Mouse (Mus musculus): ENCODE data around the gene St6galnac3. TPM values are rescaled to one million over a fixed set of nuclear protein-coding genes. Genes with fewer than 3 reads are reported as not detected.
A peak's percentile ranks its signal among the peaks of the same experiment; 100 is the strongest.

St6galnac3 gene
- total RNA-seq, 2 experiments from 2014 or later, result 20.6 to 23.3 TPM

DNA sequence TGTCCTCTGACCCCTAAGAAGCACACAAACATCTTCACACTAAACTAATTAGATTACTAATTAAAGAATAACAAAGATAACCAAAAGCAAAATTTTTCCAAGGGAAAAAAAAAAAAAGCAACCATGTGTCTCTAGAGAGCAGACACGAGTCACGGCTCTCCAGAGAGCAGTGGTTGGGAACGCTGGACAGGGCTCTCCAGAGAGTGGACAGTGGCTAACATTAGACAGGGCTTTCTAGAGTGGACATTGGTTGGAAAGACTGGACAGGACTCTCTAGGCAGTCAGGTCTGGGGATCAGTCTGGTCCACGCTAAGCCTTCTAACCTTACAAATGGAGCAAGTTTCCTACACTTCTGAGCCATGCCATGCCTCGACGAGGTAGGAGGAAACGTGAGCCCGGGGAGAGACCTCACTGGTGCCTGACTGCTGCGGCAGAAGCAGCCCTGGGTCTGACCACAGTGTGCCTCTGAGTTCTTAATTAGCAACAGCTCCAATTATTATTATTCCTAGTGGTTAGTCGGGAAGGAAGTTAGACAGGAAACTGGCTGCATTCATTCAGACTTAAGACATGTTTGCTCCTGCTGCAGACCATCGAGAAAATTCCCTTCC, 32.7 kb downstream of the St6galnac3 start:
- no peak for DNase-seq (ENCODE audit: low spot score in 2 of 2)

DNA sequence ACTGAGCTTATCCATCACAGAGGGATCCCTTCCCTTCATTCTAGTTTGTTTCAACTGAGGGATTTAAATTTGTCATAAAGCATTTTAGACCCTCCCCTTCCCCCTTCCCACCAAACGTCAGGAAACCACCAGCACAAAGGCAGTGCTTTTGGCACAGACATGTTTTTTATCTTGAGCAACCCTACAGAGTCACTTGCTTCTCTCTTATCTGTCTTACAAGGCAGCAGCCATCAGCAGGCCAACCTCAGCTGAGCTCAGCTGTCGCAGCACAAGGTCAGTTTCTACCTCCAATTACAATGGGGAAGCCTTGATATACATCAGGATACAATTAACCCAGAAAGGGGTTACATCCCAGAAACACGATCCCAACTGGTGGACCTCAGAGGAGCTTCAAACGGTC, 33.4 kb downstream of the St6galnac3 start:
- DNase-seq (ENCODE audit: low spot score in 2 of 2), result no peak

DNA sequence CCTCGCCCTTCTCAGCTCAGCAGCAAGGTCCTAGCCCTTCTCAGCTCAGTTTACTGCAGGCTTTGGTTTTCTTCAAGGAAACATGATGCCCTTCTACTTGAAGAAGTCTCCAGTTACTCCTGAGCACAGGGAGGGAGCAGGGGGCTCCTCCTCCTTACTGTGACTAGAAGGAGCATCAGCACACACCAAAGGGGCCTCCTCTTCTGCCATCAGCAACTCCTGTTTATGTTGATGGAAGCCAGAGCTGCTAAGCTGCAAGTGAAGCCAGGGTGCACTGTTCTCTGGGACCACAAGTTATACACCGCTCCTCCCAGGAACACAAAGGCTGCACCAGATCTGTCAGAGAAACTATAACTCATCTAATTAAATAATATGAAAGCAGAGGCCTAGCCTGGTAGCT, 34.4 kb downstream of the St6galnac3 start:
- no peak for DNase-seq (ENCODE audit: low spot score in 2 of 2)

DNA sequence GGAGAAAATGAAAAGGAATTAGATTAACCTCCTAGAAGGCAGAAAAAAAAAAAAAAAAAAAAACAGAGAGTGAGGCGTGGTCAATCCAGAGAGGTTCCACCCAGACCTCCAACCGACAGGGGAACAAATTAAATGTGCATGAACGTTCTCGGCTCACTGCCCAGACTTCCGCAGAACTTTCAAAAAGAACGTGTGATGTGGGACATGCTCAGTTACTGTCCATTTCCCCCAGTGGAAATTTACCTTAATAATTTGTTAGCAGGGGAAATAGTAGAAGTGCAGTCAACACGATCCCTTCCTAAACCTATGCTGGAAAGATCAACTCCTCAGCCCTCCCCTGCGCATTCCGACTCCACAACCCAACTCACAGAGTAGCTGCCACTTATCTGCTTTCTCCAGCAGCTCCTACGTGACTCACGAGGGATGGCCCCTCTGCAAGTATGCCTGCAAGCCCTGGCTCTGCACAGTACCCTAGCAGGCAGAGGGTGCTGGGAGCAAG, 35.1 kb downstream of the St6galnac3 start:
- no peak for DNase-seq (ENCODE audit: low spot score in 2 of 2)

DNA sequence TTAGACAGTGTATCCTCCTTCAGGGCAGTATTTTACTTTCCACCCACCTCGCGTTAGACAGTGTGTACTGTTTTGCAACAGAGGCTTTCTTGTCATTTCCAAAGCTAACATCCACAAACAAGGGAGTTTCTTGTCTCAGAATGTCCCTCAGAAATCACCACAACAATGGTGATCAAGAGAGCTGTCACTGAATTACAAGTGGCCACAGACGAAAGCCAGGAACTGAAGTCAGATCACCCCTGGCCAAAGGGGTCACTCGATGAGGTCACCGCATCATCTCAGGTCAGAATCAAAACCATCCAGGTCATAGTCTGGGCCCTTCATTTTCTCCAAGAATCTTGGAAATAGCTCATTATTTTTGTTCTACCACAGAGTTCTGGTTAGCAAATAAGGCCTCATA, 37.1 kb downstream of the St6galnac3 start:
- no peak for DNase-seq (ENCODE audit: low spot score in 2 of 2)

DNA sequence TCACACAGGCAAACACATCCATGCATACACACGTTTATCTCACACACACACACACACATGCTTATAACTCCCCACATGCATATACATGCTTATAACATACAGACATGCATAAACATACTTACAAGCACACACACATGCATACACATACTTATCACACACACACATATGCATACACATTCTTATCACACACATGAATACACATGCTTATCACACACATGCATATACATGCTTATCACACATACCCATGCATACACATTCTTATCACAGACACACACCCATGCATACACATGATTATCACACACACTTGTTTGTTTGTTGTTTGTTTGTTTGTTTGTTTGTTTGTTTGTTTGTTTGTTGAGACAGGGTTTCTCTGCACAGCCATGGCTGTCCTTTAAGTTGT, 40.1 kb downstream of the St6galnac3 start:
- DNase-seq (ENCODE audit: low spot score in 2 of 2), result no peak

DNA sequence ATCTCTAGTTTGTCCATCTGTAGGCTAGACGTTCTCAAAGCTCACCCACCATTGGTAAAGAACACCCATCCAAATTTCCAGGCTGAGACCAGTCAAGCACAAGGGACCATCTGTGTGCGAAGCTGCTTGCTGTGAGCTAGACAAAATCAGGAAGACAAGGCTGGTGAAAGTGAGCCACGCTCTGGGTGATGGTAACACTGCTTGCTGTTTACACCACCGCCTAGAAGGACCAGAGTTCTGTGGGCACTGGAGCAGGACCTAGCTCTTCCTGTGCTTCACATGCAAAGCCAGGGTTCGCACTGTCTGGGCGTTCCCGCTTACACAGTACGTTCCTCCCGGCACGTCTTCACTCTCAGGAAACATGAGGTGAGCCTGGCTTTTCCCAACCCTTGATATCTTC, 42.7 kb downstream of the St6galnac3 start:
- no peak for DNase-seq (ENCODE audit: low spot score in 2 of 2)

DNA sequence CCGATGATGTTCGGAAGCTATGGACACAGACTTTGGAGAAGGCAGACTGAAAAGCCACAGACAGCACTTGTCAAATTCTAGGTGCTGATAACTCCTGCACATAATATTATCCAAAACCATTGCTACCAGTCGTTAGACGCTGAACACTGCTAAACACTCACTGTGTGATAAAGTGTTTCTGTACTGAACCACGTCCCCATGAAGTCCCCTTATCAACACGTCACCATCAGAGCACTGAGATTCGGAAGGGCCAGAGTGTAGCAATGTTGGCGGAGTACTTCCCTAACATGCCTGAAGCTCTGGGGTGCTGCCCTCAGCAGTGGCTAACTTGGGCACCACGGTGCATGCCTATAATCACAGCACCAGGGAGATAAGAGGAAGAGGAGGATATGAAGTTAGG, 43.3 kb downstream of the St6galnac3 start:
- DNase-seq (ENCODE audit: low spot score in 2 of 2), result no peak

DNA sequence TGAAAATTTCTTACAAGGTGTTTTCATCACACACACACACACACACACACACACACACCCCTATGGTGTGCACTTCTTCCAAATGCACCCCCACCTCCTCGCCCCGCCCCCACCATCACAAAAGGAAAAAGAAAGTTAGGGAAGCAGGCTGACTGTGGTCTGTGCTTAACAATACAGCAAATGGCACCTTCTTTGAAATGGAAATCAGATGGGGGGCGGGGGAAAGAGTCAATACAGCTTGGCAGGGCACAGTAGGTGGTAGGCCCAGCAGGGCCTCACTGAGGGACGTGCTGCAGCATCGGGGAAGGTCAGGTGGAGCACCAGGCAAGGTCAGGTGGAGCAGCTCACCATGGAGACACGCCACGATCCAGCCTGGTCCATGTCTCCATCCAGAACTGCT, 49.1 kb downstream of the St6galnac3 start:
- DNase-seq (ENCODE audit: low spot score in 2 of 2), result no peak

DNA sequence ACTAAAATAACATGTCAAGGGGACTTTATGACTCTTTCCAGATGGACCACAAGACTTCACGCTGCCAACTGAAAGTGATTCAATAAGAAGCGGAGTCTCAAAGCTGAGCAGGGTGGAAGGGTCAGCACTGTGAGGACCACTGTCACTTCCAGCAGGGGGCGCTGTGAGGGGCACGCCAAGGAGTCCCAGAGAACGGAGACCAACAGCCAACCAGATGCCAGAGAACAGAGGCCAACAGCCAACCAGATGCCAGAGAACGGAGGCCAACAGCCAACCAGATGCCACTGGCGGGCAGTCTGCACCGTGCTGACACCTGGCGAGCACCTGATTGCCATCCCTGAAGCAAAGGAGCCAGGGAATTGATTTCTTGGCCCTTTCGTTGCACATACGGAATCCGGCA, 49.9 kb downstream of the St6galnac3 start:
- DNase-seq (ENCODE audit: low spot score in 2 of 2), result no peak

DNA sequence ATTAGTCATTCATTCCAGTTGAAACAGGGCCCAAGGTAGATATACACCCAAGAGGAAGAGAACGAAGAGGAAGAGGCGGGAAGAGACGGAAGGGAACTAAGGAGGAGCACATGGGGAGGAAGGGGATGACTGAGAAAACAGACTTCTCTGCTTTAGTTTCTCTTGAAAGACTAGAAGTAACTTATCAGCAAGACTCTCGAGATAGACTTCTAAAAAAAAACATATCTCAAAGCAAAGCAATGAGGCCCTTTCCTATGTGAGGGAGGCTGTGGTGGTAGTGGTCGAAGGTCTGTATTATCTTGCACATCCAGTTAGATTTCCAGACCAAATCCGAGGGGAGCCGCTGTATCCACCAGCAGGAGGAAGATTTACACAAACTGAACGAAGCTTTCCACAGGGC, 50.6 kb downstream of the St6galnac3 start:
- DNase-seq (ENCODE audit: low spot score in 2 of 2), result no peak

DNA sequence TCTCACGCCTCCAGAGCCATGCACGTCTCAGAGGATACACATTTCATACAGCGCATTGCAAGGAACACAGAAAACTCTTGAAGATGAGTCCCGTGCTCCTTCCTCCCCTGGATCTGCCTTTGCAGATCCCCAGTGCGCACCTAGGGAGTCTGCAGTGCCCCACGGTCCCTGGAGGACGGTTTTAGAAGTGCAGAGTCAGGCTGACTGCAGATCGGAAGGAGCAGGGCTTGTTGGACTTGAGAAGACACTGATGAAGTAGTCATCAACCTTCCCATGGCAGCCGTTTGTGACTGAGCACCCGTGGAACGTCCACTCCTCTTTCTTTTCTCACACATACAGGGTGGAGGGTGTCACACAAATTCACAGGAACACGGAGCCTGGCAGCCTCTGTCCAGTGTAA, 51.5 kb downstream of the St6galnac3 start:
- no peak for DNase-seq (ENCODE audit: low spot score in 2 of 2)

DNA sequence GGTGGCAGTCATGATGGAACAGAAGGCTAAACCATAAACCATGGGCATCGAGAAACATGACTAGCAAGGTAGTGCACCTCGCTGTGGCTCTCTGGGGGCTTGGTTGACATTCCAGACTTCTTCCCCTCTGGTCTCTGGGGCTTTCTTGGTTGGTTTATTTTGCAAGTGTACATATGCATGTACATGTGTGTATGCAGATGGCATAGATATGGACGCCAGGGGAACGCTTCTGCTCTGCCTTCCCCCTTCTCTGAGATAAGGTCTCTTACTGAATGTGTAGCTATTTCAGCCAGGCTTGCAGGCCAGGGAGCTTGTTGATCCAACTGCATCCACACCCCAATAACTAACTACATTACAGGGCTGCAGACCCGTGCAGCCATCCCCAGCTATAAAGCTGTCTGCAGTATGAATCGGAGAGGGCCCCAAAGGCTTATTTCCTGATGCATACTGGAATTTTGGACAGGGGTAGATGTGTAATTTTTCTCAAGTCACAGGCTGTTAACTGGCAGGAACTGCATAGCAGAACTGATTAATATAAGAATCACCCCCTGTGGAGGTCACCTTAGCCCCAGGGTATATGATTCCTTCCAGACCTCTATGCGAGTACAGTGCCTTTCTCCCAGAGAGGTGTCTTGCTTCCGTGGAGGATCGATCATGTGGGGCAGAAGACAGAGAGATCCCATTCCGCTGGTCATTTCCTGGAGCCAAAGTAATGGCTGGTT, 53.9 kb downstream of the St6galnac3 start:
- no peak for DNase-seq (ENCODE audit: low spot score in 2 of 2)

DNA sequence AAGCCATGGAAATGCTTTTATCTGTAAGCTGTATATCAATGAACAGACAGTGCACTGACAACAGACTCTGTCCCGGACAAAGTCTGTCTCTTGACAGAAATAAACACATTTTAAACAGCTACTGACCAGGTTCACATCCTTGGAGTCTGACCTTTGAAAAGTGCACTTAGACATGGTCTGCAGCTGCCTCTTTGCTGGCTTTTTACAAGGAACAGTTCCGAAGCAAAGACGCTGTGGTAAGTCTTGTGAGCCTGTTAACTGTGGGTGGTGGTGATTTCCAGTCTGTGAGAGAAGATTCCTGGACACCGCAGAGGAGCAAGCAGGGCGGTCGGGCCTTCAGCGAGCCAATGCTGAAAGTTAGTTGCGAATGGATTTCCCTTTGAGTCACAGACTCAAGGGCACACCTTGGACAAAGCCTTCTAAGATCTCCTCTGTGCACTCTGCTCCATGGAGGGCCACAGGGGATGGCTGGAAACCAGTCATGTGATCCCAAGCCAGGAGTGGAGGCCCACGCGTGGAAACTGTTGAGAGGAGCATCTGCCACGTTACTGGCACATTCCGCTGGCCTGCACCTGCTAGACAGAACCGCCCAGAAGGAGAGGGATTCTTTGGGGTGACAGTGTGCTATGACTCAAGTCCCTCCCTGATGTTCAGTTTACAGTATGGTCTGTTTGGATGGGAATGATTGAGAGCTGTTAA, 55.1 kb downstream of the St6galnac3 start:
- DNase-seq (ENCODE audit: low spot score in 2 of 2), result no peak

DNA sequence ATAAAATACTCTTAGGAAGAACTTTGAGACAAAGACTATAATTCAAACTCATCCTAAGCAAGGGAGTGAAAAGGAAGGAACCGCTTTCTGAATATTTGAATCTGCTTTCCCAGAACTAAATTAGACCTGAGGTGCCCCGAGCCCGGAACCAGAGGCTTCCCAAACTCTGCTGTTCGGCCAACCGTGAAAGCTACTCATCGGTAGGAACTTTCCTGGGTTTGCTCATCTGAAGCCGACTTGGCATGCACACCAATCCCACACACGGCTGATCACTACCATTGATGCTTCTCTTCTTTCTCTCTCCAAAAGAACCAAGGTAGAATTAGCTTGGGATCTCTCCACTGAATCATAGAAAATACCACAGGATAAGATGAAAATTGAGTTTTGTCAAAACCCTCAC, 55.6 kb downstream of the St6galnac3 start:
- no peak for DNase-seq (ENCODE audit: low spot score in 2 of 2)

DNA sequence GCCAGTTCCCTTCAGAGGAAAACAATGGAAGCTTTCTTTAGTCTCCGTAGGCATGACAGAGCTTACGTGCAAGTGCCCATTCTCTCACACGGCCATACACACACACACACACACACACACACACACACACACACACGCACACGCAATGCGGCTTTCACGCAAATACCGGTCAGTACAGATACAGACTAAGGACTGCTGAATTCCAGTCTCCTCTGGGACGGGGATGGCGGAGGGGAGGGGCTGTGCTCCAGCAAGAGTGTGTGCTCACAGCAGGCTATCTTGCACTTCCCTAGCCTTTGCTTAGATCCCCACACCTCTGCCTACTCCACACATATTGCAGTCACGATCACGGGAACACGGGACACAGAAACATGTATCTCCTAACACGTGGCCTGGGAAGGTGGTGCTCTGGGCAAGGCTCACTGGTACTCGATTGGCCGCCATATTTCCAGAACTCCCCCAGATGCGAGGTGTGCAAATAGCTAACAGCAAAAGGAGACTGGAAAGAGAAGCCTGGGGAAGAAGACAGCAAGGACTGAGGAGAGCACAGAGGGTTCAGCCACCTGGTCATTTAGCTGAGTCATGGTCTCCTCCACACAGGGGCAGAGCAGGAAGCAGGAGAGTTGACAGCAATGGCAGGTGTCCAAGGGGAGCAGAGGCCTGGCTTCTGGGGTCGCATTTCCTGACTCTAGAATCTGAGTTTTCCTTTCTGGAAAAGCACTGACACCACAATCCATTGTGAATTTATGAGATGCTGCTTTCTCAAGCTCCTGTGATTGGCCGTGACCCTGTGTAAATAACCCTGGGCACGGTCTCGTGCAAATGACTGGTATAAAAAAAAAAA, 56.3 kb downstream of the St6galnac3 start:
- DNase-seq (ENCODE audit: low spot score in 2 of 2), result no peak

DNA sequence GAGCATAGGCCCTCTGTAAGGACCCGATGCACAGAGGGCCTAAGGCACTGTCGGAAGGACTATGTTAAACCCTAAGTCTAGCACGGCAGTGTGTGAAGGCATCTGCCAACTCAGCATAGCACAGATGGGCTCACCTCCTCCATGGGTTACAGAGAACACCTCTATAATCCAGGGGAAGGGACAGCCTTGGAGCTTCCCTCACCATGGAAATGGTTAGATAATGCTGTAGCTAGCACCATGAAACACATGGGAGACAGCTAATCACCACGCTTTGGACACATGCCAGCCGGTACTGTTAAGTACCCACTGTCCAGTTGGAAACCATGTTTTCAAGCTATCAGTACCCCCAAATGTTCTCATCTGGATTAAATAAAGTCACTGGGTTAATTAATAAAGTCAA, 60.3 kb downstream of the St6galnac3 start:
- no peak for DNase-seq (ENCODE audit: low spot score in 2 of 2)

DNA sequence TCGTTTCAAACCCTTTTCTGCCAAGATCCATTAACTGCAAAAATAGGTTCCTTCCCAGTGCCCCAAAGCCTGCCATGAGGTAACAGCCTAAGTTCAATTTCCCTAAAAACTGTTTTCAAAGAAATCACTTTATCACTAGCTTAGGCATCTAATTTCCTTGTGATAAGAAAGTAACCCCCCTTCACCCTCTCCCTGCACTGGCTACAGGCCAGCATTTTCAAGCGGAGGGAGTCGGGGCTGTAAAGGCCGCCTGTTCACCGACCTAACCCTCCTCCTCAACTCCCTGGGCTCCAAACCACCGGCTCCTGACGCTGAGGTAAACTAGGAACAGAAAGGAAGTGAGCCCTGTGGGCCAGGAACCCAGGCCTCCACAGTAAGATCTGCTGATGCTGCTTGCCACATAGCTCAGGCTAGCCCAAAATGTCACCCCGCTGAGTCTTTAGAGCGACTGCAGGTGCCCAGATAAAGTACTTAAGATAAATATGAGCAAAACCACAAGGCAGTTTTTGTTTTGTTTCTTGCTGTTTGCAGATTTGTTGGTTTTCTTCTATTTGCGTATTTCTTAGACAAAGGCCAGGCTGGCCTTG, 61.0 kb downstream of the St6galnac3 start:
- no peak for DNase-seq (ENCODE audit: low spot score in 2 of 2)

DNA sequence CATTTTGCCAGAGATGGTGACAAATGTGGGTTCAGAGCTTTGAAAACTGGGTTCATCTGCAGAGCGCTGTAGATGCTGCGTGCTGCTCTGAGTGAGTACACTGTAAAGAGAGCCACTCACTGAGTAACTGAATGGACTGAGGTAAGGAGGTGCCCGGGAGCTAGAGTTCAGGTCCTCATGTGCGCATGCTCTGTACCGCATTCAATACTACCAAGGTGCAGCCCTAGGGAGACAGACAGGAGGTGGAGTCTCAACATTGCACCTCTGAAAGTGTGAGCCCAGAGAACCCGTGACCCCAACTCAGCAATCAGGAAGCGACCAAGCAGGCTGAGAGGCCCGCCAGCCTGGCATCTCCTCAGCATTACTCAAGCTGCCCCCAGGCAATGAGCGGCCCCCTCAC, 62.2 kb downstream of the St6galnac3 start:
- DNase-seq (ENCODE audit: low spot score in 2 of 2), result no peak

DNA sequence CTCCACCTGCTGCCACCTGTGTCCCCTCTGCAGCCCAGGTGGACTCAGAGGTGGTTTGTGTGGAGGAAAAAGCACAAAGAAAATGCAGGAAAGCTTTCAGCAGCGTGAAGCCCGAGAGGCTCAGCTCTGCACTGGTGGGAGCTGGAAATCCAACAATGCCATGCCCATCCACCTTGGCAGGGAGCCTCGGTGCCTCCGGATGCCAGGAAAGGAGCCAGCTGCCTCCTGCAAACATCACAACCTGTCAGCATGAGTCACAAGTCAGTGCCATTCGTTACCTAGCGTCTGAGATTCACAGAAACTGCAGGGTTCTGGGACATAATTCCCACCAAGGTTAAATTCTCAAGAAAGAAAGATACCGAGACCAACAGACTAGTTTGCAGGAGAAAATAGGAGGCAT, 63.0 kb downstream of the St6galnac3 start:
- DNase-seq (ENCODE audit: low spot score in 2 of 2), result no peak

DNA sequence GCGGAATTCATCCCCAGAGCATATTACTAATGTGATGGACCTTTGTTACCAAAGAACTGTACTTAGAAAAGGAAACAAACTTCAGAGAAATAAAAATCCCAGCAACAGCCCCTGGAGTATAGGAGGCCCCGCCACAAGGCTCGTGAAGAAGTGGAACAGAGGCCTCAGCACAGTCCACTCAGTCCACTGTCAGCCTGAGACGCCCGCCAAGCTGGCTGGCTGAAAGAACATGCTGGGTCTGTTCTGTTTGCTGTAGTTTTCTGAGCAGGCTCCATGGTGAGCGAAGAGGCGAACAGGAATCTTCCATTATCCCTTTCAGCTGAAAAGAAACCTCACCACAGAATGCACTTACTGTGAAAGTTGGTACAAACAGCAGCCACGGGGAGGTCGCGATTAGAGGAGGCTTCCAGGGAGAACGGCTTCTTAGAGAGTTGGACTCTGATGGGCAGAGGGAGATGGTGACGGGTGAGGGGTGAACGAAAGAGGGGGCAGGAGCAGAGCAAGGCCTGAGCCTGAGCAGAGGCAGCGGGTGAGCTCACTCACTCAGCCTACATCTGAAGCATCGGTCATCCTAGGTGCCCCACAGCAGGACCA, 65.3 kb downstream of the St6galnac3 start:
- peak in 1 of 2 experiments; percentile 47 for DNase-seq (ENCODE audit: low spot score in 2 of 2)

Measured in layer of hippocampus, postnatal 14 days (tissue).